Mouse (Mus musculus) heart, adult 2 months (tissue): ENCODE data around the gene Tln1.

Experiments used
- CTCF ChIP-seq: fragments of 200-600 bp; IDR thresholded peaks from 2 replicates; pipeline ENCODE4 v1.8.1; 2022; ENCODE audit warnings: antibody characterized with exemption, mild to moderate bottlenecking, moderate library complexity
- EP300 ChIP-seq: fragments of 200-500 bp; IDR thresholded peaks from 2 replicates; pipeline ENCODE4 v1.6.1; 2011; ENCODE audit warnings: low read depth, low read length, control low read depth; ENCODE audit not compliant: insufficient read depth

- TF ChIP-seq CTCF (no peak), EP300 (no peak)
Observed at GRCm38 (mm10) chr4:43507938-43508665, 54.4 kb downstream of the Tln1 start.
